Mouse (Mus musculus): ENCODE data around the gene Kcnc1. TPM values are rescaled to one million over a fixed set of nuclear protein-coding genes. Genes with fewer than 3 reads are reported as not detected.

Kcnc1 gene
- polyA plus RNA-seq, 2 experiments = under 0.01 TPM; not detected in 1

GRCm38 (mm10) chr7:46403616-46404485, 7.6 kb downstream of the Kcnc1 start:
- Histone ChIP-seq H3K27me3 (ENCODE audit: control insufficient read depth, insufficient read depth, low read length) (peaks cover 2% of the 10 kb centered on the region), H3K4me2 (ENCODE audit: low read depth) (no peak overlapping the region), H3K9me3 (ENCODE audit: control insufficient read depth, low read length) (no peaks in the 10 kb centered on the region), H3K36me3 (replicated peaks; ENCODE audit: control insufficient read depth, insufficient read depth, low read depth) (no peaks in the 10 kb centered on the region), H3K4me1 (replicated peaks; ENCODE audit: control insufficient read depth in 2 of 2, insufficient read depth in 2 of 2, low read length in 1 of 2) (no peaks in the 10 kb centered on the region), H3K4me3 (ENCODE audit: insufficient read depth in 1 of 2, low read depth in 2 of 2, low read length in 2 of 2) (no peak overlapping the region), H3K9ac (replicated peaks) (no peak overlapping the region), H3K27ac (no peak overlapping the region)
- TF ChIP-seq EP300 (IDR thresholded peaks at IDR 0.05; ENCODE audit: low read depth) (no peak), CTCF (IDR thresholded peaks at IDR 0.05; ENCODE audit: low read depth) (no peak)
- WGBS (ENCODE audit: insufficient replicate concordance) = 66% methylated on average over 15 of the region's 15 CpGs
- DNase-seq (ENCODE audit: low read depth in 3 of 3, low spot score in 3 of 3) (no peak), ATAC-seq (ENCODE audit: insufficient read depth) (no peak)

GRCm38 (mm10) chr7:46404756-46405155, 8.5 kb downstream of the Kcnc1 start:
- no peak for TF ChIP-seq EP300 (IDR thresholded peaks at IDR 0.05; ENCODE audit: low read depth)
- TF ChIP-seq CTCF (IDR thresholded peaks at IDR 0.05; ENCODE audit: low read depth) = no peak
- Histone ChIP-seq H3K4me3 (ENCODE audit: insufficient read depth in 1 of 2, low read depth in 2 of 2, low read length in 2 of 2) (no peak overlapping the region), H3K27me3 (ENCODE audit: control insufficient read depth, insufficient read depth, low read length) (no peaks in the 10 kb centered on the region; the same call in 1 of the 2 replicates), H3K36me3 (replicated peaks; ENCODE audit: control insufficient read depth, insufficient read depth, low read depth) (no peaks in the 10 kb centered on the region), H3K4me2 (ENCODE audit: low read depth) (no peak overlapping the region), H3K9ac (replicated peaks) (no peak overlapping the region), H3K4me1 (replicated peaks; ENCODE audit: control insufficient read depth in 2 of 2, insufficient read depth in 2 of 2, low read length in 1 of 2) (no peaks in the 10 kb centered on the region), H3K9me3 (ENCODE audit: control insufficient read depth, low read length) (no peaks in the 10 kb centered on the region), H3K27ac (no peak overlapping the region)
- ATAC-seq (ENCODE audit: insufficient read depth) = no peak
- DNase-seq (ENCODE audit: low read depth in 3 of 3, low spot score in 3 of 3) = no peak
- WGBS (ENCODE audit: insufficient replicate concordance) = 54% methylated on average over 7 of the region's 7 CpGs

- Histone ChIP-seq H3K27ac (no peak overlapping the region), H3K27me3 (ENCODE audit: control insufficient read depth, insufficient read depth, low read length) (no peaks in the 10 kb centered on the region), H3K4me2 (ENCODE audit: low read depth) (no peak overlapping the region), H3K4me3 (ENCODE audit: insufficient read depth in 1 of 2, low read depth in 2 of 2, low read length in 2 of 2) (no peak overlapping the region), H3K9ac (replicated peaks) (no peak overlapping the region), H3K9me3 (ENCODE audit: control insufficient read depth, low read length) (no peaks in the 10 kb centered on the region), H3K4me1 (replicated peaks; ENCODE audit: control insufficient read depth in 2 of 2, insufficient read depth in 2 of 2, low read length in 1 of 2) (no peaks in the 10 kb centered on the region), H3K36me3 (replicated peaks; ENCODE audit: control insufficient read depth, insufficient read depth, low read depth) (no peaks in the 10 kb centered on the region)
- 66% methylated on average over 9 of the region's 9 CpGs for WGBS (ENCODE audit: insufficient replicate concordance)
- no peak for TF ChIP-seq CTCF (IDR thresholded peaks at IDR 0.05; ENCODE audit: low read depth)
- DNase-seq (ENCODE audit: low read depth in 3 of 3, low spot score in 3 of 3) (no peak), ATAC-seq (ENCODE audit: insufficient read depth) (no peak)
These were observed 12.3 kb downstream of the Kcnc1 start for GRCm38 (mm10) chr7:46408606-46409005.

- H3K27ac ChIP-seq = no peak overlapping the region
- H3K27me3 ChIP-seq (ENCODE audit: control insufficient read depth, insufficient read depth, low read length) = no peaks in the 10 kb centered on the region
- WGBS (ENCODE audit: insufficient replicate concordance) = 23% methylated on average over 12 of the region's 12 CpGs
- H3K36me3 ChIP-seq (replicated peaks; ENCODE audit: control insufficient read depth, insufficient read depth, low read depth) = no peaks in the 10 kb centered on the region
- H3K4me3 ChIP-seq (ENCODE audit: insufficient read depth in 1 of 2, low read depth in 2 of 2, low read length in 2 of 2) = no peak overlapping the region
- no peak for DNase-seq (ENCODE audit: low read depth in 3 of 3, low spot score in 3 of 3)
- no peaks in the 10 kb centered on the region for H3K4me1 ChIP-seq (replicated peaks; ENCODE audit: control insufficient read depth in 2 of 2, insufficient read depth in 2 of 2, low read length in 1 of 2)
- no peak overlapping the region for H3K9ac ChIP-seq (replicated peaks)
- no peaks in the 10 kb centered on the region for H3K9me3 ChIP-seq (ENCODE audit: control insufficient read depth, low read length)
- no peak for ATAC-seq (ENCODE audit: insufficient read depth)
- TF ChIP-seq CTCF (IDR thresholded peaks at IDR 0.05; ENCODE audit: low read depth) = no peak
- TF ChIP-seq EP300 (IDR thresholded peaks at IDR 0.05; ENCODE audit: low read depth) = no peak
- H3K4me2 ChIP-seq (ENCODE audit: low read depth) = no peak overlapping the region
These were observed 13.0 kb downstream of the Kcnc1 start for GRCm38 (mm10) chr7:46409204-46409789.

GRCm38 (mm10) chr7:46410727-46411126, 14.4 kb downstream of the Kcnc1 start:
- Histone ChIP-seq H3K4me3 (ENCODE audit: insufficient read depth in 1 of 2, low read depth in 2 of 2, low read length in 2 of 2) (no peak overlapping the region), H3K27me3 (ENCODE audit: control insufficient read depth, insufficient read depth, low read length) (no peaks in the 10 kb centered on the region), H3K27ac (no peak overlapping the region), H3K9me3 (ENCODE audit: control insufficient read depth, low read length) (no peaks in the 10 kb centered on the region), H3K4me2 (ENCODE audit: low read depth) (no peak overlapping the region), H3K9ac (replicated peaks) (no peak overlapping the region), H3K36me3 (replicated peaks; ENCODE audit: control insufficient read depth, insufficient read depth, low read depth) (no peaks in the 10 kb centered on the region), H3K4me1 (replicated peaks; ENCODE audit: control insufficient read depth in 2 of 2, insufficient read depth in 2 of 2, low read length in 1 of 2) (no peaks in the 10 kb centered on the region)
- TF ChIP-seq CTCF (IDR thresholded peaks at IDR 0.05; ENCODE audit: low read depth) = no peak
- TF ChIP-seq EP300 (IDR thresholded peaks at IDR 0.05; ENCODE audit: low read depth) = no peak
- ATAC-seq (ENCODE audit: insufficient read depth) = no peak
- 67% methylated on average over 6 of the region's 6 CpGs for WGBS (ENCODE audit: insufficient replicate concordance)
- DNase-seq (ENCODE audit: low read depth in 3 of 3, low spot score in 3 of 3) = no peak

Data from liver, embryonic 14.5 days (tissue).